Mouse (Mus musculus) liver, embryonic 11.5 days (tissue): Measurements from ENCODE around the gene Xcl1. TPM values are rescaled to one million over a fixed set of nuclear protein-coding genes. Genes with fewer than 3 reads are reported as not detected.

ENCODE experiments used
- polyA plus RNA-seq: library from polyadenylated mRNA; unstranded; fragments of >200 nt; fragmentation: Nextera tagmentation; extraction: Ambion mirVana; gene quantifications from 2 replicates; pipeline ENCODE4 v1.2.1, GENCODE M21; 2014

Gene Xcl1
- polyA plus RNA-seq, 1 experiment from 2014 or later = not detected

Other genes with a start within 250 kb of the Xcl1 start
- gene Dpt, start 138.9 kb downstream of the Xcl1 start, polyA plus RNA-seq = not detected in 2 replicates
- 0.18 TPM in 1 of 2 replicates, not detected in the other for gene Tbx19, start 225.2 kb upstream of the Xcl1 start, polyA plus RNA-seq